ENCODE assay signal across 19 mouse cellular contexts in the genomic region with DNA sequence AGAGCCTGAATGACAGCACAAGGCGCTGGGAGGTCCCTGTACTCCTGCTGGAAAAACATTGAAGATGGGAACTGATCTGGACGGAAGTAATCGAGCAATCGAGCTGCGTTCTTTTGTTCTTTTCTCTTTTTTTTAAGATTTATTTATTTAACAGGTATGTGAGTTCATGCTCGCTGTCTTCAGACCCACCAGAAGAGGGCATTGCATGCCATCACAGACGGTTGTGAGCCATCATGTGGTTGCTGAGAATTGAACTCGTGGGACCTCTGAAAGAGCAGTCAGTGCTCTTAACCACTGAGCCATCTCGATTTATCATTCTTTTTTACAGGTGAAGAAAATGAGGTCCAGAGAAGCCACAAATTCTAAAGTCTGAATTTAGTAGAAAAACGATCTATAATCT. TPM values are rescaled to one million over a fixed set of nuclear protein-coding genes. Genes with fewer than 3 reads are reported as not detected.
DNase-seq lines count a peak whose midpoint lies in the region; ATAC-seq and TF ChIP-seq lines count a peak whose summit lies in the region.
"Had no signal": no experiment of that assay in that cellular context is flagged by ENCODE, and none has a peak within 500 bp of the region (broad histone marks: within the 10 kb centered on the region; RNA-seq: fewer than 3 reads in every experiment).

No protein-coding gene starts in this region.

- H3K4me2 ChIP-seq in forebrain, postnatal 0 days (ENCODE audit: low read depth), result no peak overlapping the region
- H3K4me2 ChIP-seq in forebrain, embryonic 14.5 days (ENCODE audit: low read length), result no peak overlapping the region
- no peak overlapping the region for H3K4me2 ChIP-seq in liver, postnatal 0 days (ENCODE audit: low read depth, low read length)
- H3K4me2 ChIP-seq in liver, embryonic 11.5 days, result no peak overlapping the region
- H3K4me2 ChIP-seq: intestine, embryonic 15.5 days; lung, embryonic 14.5 days; neural tube, embryonic 12.5 days had no signal

- no peak for ATAC-seq in forebrain, postnatal 0 days
- no peak for ATAC-seq in forebrain, embryonic 14.5 days
- ATAC-seq in liver, postnatal 0 days, result no peak
- ATAC-seq in liver, embryonic 11.5 days (replicated peaks; ENCODE audit: low FRiP score), result no peak
- ATAC-seq in frontal cortex, adult (ENCODE audit: low TSS enrichment), result no peak
- ATAC-seq: intestine, embryonic 15.5 days; midbrain, embryonic 16.5 days had no signal

- H3K4me3 ChIP-seq in forebrain, postnatal 0 days (ENCODE audit: low read depth, low read length), result no peak overlapping the region
- H3K4me3 ChIP-seq in forebrain, embryonic 14.5 days (ENCODE audit: low read depth, low read length), result no peak overlapping the region
- no peak overlapping the region for H3K4me3 ChIP-seq in liver, postnatal 0 days (ENCODE audit: low read depth, low read length)
- no peak overlapping the region for H3K4me3 ChIP-seq in liver, embryonic 11.5 days (ENCODE audit: low read depth, low read length)
- no peak overlapping the region for H3K4me3 ChIP-seq in embryonic fibroblast, embryonic 13.5 days (ENCODE audit: insufficient read depth, low read length)
- H3K4me3 ChIP-seq in heart, embryonic 10.5 days, result no peak overlapping the region
- H3K4me3 ChIP-seq: erythroblast, embryonic 14.5 days; hindbrain, embryonic 10.5 days; intestine, embryonic 15.5 days; neural tube, embryonic 12.5 days had no signal

- no peak for TF ChIP-seq POLR2A in embryonic fibroblast, embryonic 13.5 days (IDR thresholded peaks at IDR 0.05; ENCODE audit: low read depth, low read length)

- TF ChIP-seq EP300 in liver, postnatal 0 days (IDR thresholded peaks at IDR 0.05; ENCODE audit: low read depth), result no peak

- TF ChIP-seq CTCF in forebrain, postnatal 0 days (IDR thresholded peaks at IDR 0.05; ENCODE audit: low read depth), result peak; percentile 37
- peak; percentile 38 for TF ChIP-seq CTCF in liver, postnatal 0 days (IDR thresholded peaks at IDR 0.05; ENCODE audit: low read depth)
- 0 out of 2 replicates have a peak, but pooled peaks have one; percentile 31 for TF ChIP-seq CTCF in embryonic fibroblast, embryonic 13.5 days (IDR thresholded peaks at IDR 0.05; ENCODE audit: borderline replicate concordance, insufficient read depth, low read length)

- no peak overlapping the region for H3K27ac ChIP-seq in forebrain, postnatal 0 days (ENCODE audit: low read depth, low read length)
- no peak overlapping the region for H3K27ac ChIP-seq in forebrain, embryonic 14.5 days (ENCODE audit: low read depth, low read length)
- H3K27ac ChIP-seq in liver, postnatal 0 days (ENCODE audit: low read depth), result no peak overlapping the region
- no peak overlapping the region for H3K27ac ChIP-seq in liver, embryonic 11.5 days (ENCODE audit: low read depth, low read length)
- H3K27ac ChIP-seq in embryonic fibroblast, embryonic 13.5 days (ENCODE audit: insufficient read depth, low read length), result no peak overlapping the region
- H3K27ac ChIP-seq in heart, embryonic 10.5 days, result no peak overlapping the region
- H3K27ac ChIP-seq: hindbrain, embryonic 10.5 days; intestine, embryonic 15.5 days; neural tube, embryonic 12.5 days had no signal

- peaks cover 6% of the 10 kb centered on the region for H3K4me1 ChIP-seq in forebrain, postnatal 0 days (ENCODE audit: insufficient read depth)
- H3K4me1 ChIP-seq in forebrain, embryonic 14.5 days (ENCODE audit: control insufficient read depth, insufficient read depth, low read length), result peaks cover 12% of the 10 kb centered on the region
- peaks cover 13% of the 10 kb centered on the region for H3K4me1 ChIP-seq in liver, postnatal 0 days (ENCODE audit: insufficient read depth)
- peaks cover 13% of the 10 kb centered on the region for H3K4me1 ChIP-seq in liver, embryonic 11.5 days (replicated peaks; ENCODE audit: control insufficient read depth, insufficient read depth, low read length)
- no peaks in the 10 kb centered on the region for H3K4me1 ChIP-seq in embryonic fibroblast, embryonic 13.5 days (ENCODE audit: control insufficient read depth, insufficient read depth, low read length)
- H3K4me1 ChIP-seq in heart, embryonic 10.5 days, result peaks cover 10% of the 10 kb centered on the region

- 82% methylated on average over 10 of the region's 10 CpGs for WGBS in forebrain, postnatal 0 days
- WGBS in forebrain, embryonic 14.5 days, result 87% methylated on average over 10 of the region's 10 CpGs
- WGBS in liver, postnatal 0 days (ENCODE audit: insufficient replicate concordance), result 80% methylated on average over 10 of the region's 10 CpGs
- WGBS in liver, embryonic 11.5 days, result 87% methylated on average over 10 of the region's 10 CpGs
- 86% methylated on average over 10 of the region's 10 CpGs for WGBS in heart, embryonic 10.5 days

- H3K9me3 ChIP-seq in forebrain, postnatal 0 days (ENCODE audit: low read length), result no peaks in the 10 kb centered on the region
- no peaks in the 10 kb centered on the region for H3K9me3 ChIP-seq in forebrain, embryonic 14.5 days (replicated peaks; ENCODE audit: control insufficient read depth, low read length)
- H3K9me3 ChIP-seq in liver, postnatal 0 days (ENCODE audit: low read length), result no peaks in the 10 kb centered on the region
- H3K9me3 ChIP-seq in liver, embryonic 11.5 days (ENCODE audit: control insufficient read depth, low read length), result no peaks in the 10 kb centered on the region
- no peaks in the 10 kb centered on the region for H3K9me3 ChIP-seq in heart, embryonic 10.5 days
- H3K9me3 ChIP-seq: hindbrain, embryonic 10.5 days; intestine, embryonic 15.5 days; neural tube, embryonic 12.5 days had no signal

- no peaks in the 10 kb centered on the region for H3K27me3 ChIP-seq in forebrain, postnatal 0 days (ENCODE audit: insufficient read depth, low read length)
- H3K27me3 ChIP-seq in forebrain, embryonic 14.5 days (replicated peaks; ENCODE audit: control insufficient read depth, insufficient read depth, low read length), result no peaks in the 10 kb centered on the region
- H3K27me3 ChIP-seq in liver, postnatal 0 days (ENCODE audit: insufficient read depth, low read length), result no peaks in the 10 kb centered on the region
- H3K27me3 ChIP-seq in liver, embryonic 11.5 days (replicated peaks; ENCODE audit: control insufficient read depth, insufficient read depth, low read length), result no peaks in the 10 kb centered on the region
- no peaks in the 10 kb centered on the region for H3K27me3 ChIP-seq in heart, embryonic 10.5 days (ENCODE audit: insufficient read depth, poor library complexity, severe bottlenecking)
- H3K27me3 ChIP-seq: intestine, embryonic 15.5 days; neural tube, embryonic 12.5 days had no signal

- peaks cover 20% of the 10 kb centered on the region for H3K36me3 ChIP-seq in forebrain, postnatal 0 days (ENCODE audit: insufficient read depth)
- peaks cover 42% of the 10 kb centered on the region for H3K36me3 ChIP-seq in forebrain, embryonic 14.5 days (ENCODE audit: control insufficient read depth, insufficient read depth, low read length)
- peaks cover 25% of the 10 kb centered on the region for H3K36me3 ChIP-seq in liver, postnatal 0 days (replicated peaks; ENCODE audit: insufficient read depth, low read length)
- H3K36me3 ChIP-seq in liver, embryonic 11.5 days (ENCODE audit: control insufficient read depth, insufficient read depth, low read length), result peaks cover 25% of the 10 kb centered on the region
- peaks cover 54% of the 10 kb centered on the region for H3K36me3 ChIP-seq in heart, embryonic 10.5 days

- no peak for DNase-seq in forebrain, postnatal 0 days
- no peak for DNase-seq in forebrain, embryonic 14.5 days (ENCODE audit: low spot score)
- no peak for DNase-seq in liver, postnatal 0 days
- no peak for DNase-seq in liver, embryonic 11.5 days (ENCODE audit: low spot score)
- peak; percentile 69 for DNase-seq in ES-CJ7 (ENCODE audit: low read depth, low spot score)
- DNase-seq in heart, embryonic 10.5 days (ENCODE audit: low spot score), result no peak
- DNase-seq: adrenal gland, adult 2 months; cerebellum, adult 9-11 months; gastrocnemius, postnatal 25 days; lung, embryonic 14.5 days had no signal

- no peak overlapping the region for H3K9ac ChIP-seq in forebrain, postnatal 0 days
- H3K9ac ChIP-seq in forebrain, embryonic 14.5 days (ENCODE audit: low read length), result no peak overlapping the region
- no peak overlapping the region for H3K9ac ChIP-seq in liver, postnatal 0 days (replicated peaks)
- no peak overlapping the region for H3K9ac ChIP-seq in liver, embryonic 11.5 days (ENCODE audit: low read depth, low read length)
- H3K9ac ChIP-seq: intestine, embryonic 15.5 days; lung, embryonic 14.5 days; neural tube, embryonic 12.5 days had no signal

RNA-seq across cellular contexts. Expression of gene Cnpy2, which starts 5.4 kb away (rescaled TPM):
- 50.1 and 57.5 TPM in 2 replicates for total RNA-seq in forebrain, postnatal 0 days (2014; rRNA removed)
- polyA plus RNA-seq in forebrain, postnatal 0 days (2015; fragmentation: Nextera tagmentation; extraction: Ambion mirVana), result 179 and 205 TPM in 2 replicates
- polyA plus RNA-seq in forebrain, embryonic 14.5 days (2014; fragmentation: Nextera tagmentation; extraction: Ambion mirVana), result 231 and 256 TPM in 2 replicates
- 110 and 121 TPM in 2 replicates for polyA plus RNA-seq in liver, postnatal 0 days (2015; fragmentation: Nextera tagmentation; extraction: Ambion mirVana)
- 195 and 221 TPM in 2 replicates for polyA plus RNA-seq in liver, embryonic 11.5 days (2014; fragmentation: Nextera tagmentation; extraction: Ambion mirVana)
- 121 and 145 TPM in 2 replicates for polyA plus RNA-seq in embryonic fibroblast, embryonic 13.5 days (2011; ENCODE audit: insufficient read length, low read depth, missing spikeins)
- 220 and 255 TPM in 2 replicates for polyA plus RNA-seq in heart, embryonic 10.5 days (2016; fragmentation: Nextera tagmentation; extraction: Ambion mirVana)

RNA-seq across cellular contexts. Expression of gene Cs, which starts 9.9 kb away (rescaled TPM):
- total RNA-seq in forebrain, postnatal 0 days (2014; rRNA removed), result 205 and 250 TPM in 2 replicates
- 203 and 255 TPM in 2 replicates for polyA plus RNA-seq in forebrain, postnatal 0 days (2015; fragmentation: Nextera tagmentation; extraction: Ambion mirVana)
- polyA plus RNA-seq in forebrain, embryonic 14.5 days (2014; fragmentation: Nextera tagmentation; extraction: Ambion mirVana), result 234 and 243 TPM in 2 replicates
- polyA plus RNA-seq in liver, postnatal 0 days (2015; fragmentation: Nextera tagmentation; extraction: Ambion mirVana), result 45.3 and 51.4 TPM in 2 replicates
- 255 and 280 TPM in 2 replicates for polyA plus RNA-seq in liver, embryonic 11.5 days (2014; fragmentation: Nextera tagmentation; extraction: Ambion mirVana)
- polyA plus RNA-seq in embryonic fibroblast, embryonic 13.5 days (2011; ENCODE audit: insufficient read length, low read depth, missing spikeins), result 204 and 207 TPM in 2 replicates
- 347 and 474 TPM in 2 replicates for polyA plus RNA-seq in heart, embryonic 10.5 days (2016; fragmentation: Nextera tagmentation; extraction: Ambion mirVana)

RNA-seq across cellular contexts. Expression of gene Pan2, which starts 24.5 kb away (rescaled TPM):
- 14.9 and 20.0 TPM in 2 replicates for total RNA-seq in forebrain, postnatal 0 days (2014; rRNA removed)
- 9.6 and 11.9 TPM in 2 replicates for polyA plus RNA-seq in forebrain, postnatal 0 days (2015; fragmentation: Nextera tagmentation; extraction: Ambion mirVana)
- 21.4 and 23.2 TPM in 2 replicates for polyA plus RNA-seq in forebrain, embryonic 14.5 days (2014; fragmentation: Nextera tagmentation; extraction: Ambion mirVana)
- 9.2 and 10.2 TPM in 2 replicates for polyA plus RNA-seq in liver, postnatal 0 days (2015; fragmentation: Nextera tagmentation; extraction: Ambion mirVana)
- 27.8 and 29.9 TPM in 2 replicates for polyA plus RNA-seq in liver, embryonic 11.5 days (2014; fragmentation: Nextera tagmentation; extraction: Ambion mirVana)
- polyA plus RNA-seq in embryonic fibroblast, embryonic 13.5 days (2011; ENCODE audit: insufficient read length, low read depth, missing spikeins), result 10.2 and 14.2 TPM in 2 replicates
- polyA plus RNA-seq in heart, embryonic 10.5 days (2016; fragmentation: Nextera tagmentation; extraction: Ambion mirVana), result 29.9 and 31.4 TPM in 2 replicates

RNA-seq across cellular contexts. Expression of gene Il23a, which starts 29.1 kb away (rescaled TPM):
- 0.31 TPM in 1 of 2 replicates, not detected in the other for total RNA-seq in forebrain, postnatal 0 days (2014; rRNA removed)
- not detected in 2 replicates for polyA plus RNA-seq in forebrain, postnatal 0 days (2015; fragmentation: Nextera tagmentation; extraction: Ambion mirVana)
- polyA plus RNA-seq in forebrain, embryonic 14.5 days (2014; fragmentation: Nextera tagmentation; extraction: Ambion mirVana), result not detected in 2 replicates
- polyA plus RNA-seq in liver, postnatal 0 days (2015; fragmentation: Nextera tagmentation; extraction: Ambion mirVana), result not detected in 2 replicates
- polyA plus RNA-seq in liver, embryonic 11.5 days (2014; fragmentation: Nextera tagmentation; extraction: Ambion mirVana), result 0.12 and 0.22 TPM in 2 replicates
- 0.42 TPM in 1 of 2 replicates, not detected in the other for polyA plus RNA-seq in embryonic fibroblast, embryonic 13.5 days (2011; ENCODE audit: insufficient read length, low read depth, missing spikeins)
- polyA plus RNA-seq in heart, embryonic 10.5 days (2016; fragmentation: Nextera tagmentation; extraction: Ambion mirVana), result 0.25 and 0.48 TPM in 2 replicates
- total RNA-seq: adrenal gland, adult 2 months; gastrocnemius, postnatal 25 days; layer of hippocampus, adult 18-20 months had no signal
- polyA plus RNA-seq: adrenal gland, adult 2 months; C2C12; erythroblast, embryonic 14.5 days; hindbrain, embryonic 10.5 days had no signal

RNA-seq across cellular contexts. Expression of gene Coq10a, which starts 41.2 kb away (rescaled TPM):
- 34.0 and 41.6 TPM in 2 replicates for total RNA-seq in forebrain, postnatal 0 days (2014; rRNA removed)
- 48.2 and 50.0 TPM in 2 replicates for polyA plus RNA-seq in forebrain, postnatal 0 days (2015; fragmentation: Nextera tagmentation; extraction: Ambion mirVana)
- 22.8 and 26.9 TPM in 2 replicates for polyA plus RNA-seq in forebrain, embryonic 14.5 days (2014; fragmentation: Nextera tagmentation; extraction: Ambion mirVana)
- polyA plus RNA-seq in liver, postnatal 0 days (2015; fragmentation: Nextera tagmentation; extraction: Ambion mirVana), result 8.5 and 11.2 TPM in 2 replicates
- 8.4 and 10.5 TPM in 2 replicates for polyA plus RNA-seq in liver, embryonic 11.5 days (2014; fragmentation: Nextera tagmentation; extraction: Ambion mirVana)
- polyA plus RNA-seq in embryonic fibroblast, embryonic 13.5 days (2011; ENCODE audit: insufficient read length, low read depth, missing spikeins), result 20.5 and 24.6 TPM in 2 replicates
- 9.7 and 10.7 TPM in 2 replicates for polyA plus RNA-seq in heart, embryonic 10.5 days (2016; fragmentation: Nextera tagmentation; extraction: Ambion mirVana)
